Mouse (Mus musculus): ENCODE measurements around the gene Tead1.

Gene Tead1

DNA sequence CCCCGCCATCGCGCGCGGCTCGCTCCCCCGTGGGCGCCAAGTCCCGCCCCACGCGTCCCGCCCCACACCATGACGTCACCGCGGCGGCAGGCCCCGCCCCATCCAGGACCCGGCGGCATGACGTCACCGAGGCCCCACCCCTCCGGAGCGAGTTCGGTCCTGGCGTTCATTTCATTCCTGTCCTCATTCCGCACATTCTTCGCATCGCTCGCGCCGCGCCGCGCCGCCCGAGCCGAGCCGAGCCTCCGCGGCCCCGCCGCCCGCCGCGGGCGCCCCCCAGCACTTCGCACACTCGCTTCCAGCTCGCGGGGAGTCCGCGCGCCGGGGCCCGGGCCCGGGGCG is at the start of gene Tead1:
Gene Tead1 (plus strand): TSS at position 148 of the 342 bp plus-strand sequence.
- DNase-seq (ENCODE audit: low spot score), result no peak

DNA sequence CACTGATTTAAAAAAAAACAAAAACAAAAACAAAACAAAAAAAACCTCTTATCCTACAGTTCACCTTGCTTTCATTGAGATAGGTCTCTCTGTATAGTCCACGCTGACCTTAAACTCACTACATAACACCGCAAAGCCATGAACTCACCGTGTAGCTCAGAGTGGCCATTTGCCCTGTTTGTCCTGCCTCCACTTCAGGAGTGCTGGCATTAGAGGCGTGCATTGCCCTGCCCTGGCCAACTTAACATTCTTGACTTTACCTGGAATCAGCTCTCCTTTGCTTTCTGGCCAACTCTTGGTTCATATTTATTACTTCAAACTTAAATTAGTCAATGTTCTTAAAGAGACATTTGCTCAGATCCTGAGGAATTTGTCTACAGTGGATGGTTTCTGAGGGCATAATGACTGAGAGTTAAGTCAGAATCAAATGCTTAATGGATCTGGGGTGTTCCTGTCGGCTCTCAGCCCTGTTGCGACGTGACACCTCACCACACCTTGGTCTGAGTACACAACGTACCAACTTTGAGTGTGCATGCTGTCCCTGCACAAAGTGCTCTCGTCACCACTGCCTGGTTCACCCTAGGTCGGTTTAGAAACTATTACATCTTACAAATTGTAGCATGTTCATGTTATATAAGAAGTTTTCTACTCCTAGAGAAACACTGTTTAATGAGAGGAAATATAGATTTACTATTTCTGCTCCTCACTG is 44.5 kb upstream of the Tead1 start:
- DNase-seq (ENCODE audit: low spot score), result no peak

DNA sequence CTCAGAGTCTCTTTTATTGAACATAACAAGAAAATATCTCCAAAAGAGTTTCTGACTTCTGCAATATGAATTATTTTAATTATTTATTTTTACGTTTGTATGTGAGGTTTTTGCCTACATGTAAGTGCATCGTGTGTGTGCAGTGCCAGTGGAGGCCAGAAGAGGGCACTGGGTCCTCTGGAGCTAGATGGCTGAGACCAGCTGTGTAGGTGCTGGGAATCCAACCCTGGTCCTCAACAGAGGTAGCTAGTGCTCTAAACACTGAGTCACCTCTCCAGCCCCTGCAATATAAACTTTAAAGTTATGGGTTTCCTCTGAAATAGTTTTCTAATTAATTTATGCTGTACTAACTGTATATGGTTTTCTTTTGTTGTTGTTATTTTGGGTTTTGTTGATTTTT is 43.2 kb upstream of the Tead1 start:
- no peak for DNase-seq (ENCODE audit: low spot score)

GRCm38 (mm10) chr7:112643866-112644543 is 35.1 kb upstream of the Tead1 start:
- DNase-seq (ENCODE audit: low spot score), result no peak

- DNase-seq (ENCODE audit: low spot score), result no peak
Measured at GRCm38 (mm10) chr7:112644701-112645100, 34.4 kb upstream of the Tead1 start.

GRCm38 (mm10) chr7:112645724-112646123 is 33.4 kb upstream of the Tead1 start:
- no peak for DNase-seq (ENCODE audit: low spot score)

DNA sequence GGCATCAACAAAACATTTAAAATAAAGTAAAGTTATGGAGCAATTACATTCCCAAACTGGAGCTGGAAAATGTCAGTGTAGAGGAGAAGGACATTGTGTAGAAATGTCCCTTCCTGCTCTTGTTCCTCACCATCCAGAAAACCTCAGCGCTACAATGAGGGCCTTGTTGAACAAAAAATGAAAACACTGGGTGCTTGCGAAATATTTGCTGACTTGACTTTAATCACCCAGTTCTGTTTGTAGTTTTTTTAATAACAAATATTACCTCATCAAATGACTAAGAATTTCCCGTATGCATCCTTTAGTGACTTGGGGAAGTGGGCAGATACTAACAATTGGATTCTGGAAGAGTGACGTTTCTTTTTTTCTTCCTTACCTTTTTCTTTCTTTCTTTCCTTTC is 31.7 kb upstream of the Tead1 start:
- no peak for DNase-seq (ENCODE audit: low spot score)

DNA sequence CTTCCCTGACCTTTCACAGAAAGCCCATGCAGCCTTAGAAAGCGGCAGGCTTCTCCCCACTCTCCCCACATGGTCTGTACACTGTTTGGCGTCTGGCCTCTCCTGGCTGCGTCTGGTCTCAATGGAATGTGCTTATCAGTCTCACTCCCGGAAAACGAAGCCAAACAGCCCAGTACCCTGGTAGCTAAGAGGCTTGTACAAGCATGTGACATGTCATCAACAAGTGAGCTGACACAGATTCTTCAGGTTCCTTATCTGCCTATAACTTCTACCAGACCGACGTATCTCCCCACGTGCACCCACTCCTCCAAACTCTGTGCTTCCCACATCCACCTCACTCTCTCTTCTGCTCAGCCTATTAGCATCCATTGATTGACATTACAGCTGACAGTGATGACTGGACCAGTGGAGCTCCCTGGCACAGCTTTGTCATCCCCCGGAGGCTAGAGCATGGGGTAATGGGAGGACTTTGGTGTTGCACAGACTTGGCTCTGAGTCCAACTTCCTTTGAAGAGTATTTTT is 22.9 kb upstream of the Tead1 start:
- no peak for DNase-seq (ENCODE audit: low spot score)

DNA sequence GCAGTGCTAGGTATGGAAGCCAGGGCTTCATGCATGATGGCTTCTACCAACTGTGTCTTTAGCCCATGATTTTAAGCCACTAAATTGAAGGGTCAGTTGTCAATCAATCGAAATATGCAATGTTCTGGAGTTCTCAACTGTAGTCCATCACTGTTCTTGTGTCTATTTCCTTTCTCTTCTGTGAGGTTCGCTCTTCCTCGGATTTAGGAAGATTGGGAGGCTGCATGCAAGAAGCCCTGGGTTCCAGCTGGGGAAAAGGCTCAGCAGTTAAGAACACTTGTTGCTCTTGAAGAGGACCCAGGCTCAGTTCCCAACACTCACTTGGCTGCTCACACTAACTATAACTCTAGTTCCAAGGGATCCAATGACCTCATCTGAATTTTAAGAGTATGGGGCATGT is 20.2 kb upstream of the Tead1 start:
- no peak for DNase-seq (ENCODE audit: low spot score)

DNA sequence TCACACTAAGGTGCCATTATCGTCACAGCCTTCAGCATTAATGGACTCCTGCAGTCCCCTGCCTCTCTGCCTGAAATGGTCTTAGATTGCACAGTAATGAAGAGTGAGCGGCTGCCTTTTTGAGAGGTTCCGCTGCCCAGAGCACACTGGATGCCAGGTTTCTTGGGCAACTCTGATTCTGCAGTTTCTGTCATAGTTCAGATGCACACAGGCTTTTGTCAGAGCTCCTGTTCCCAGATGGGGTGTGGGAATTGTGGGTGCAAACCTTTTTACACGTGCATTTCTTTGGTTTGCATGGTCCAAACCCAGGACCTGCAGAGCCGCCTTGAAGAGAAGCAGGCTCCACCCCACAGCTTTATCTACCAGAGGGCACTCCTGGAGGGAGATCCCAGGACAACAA is 19.3 kb upstream of the Tead1 start:
- no peak for DNase-seq (ENCODE audit: low spot score)

GRCm38 (mm10) chr7:112660325-112660724 is 18.8 kb upstream of the Tead1 start:
- DNase-seq (ENCODE audit: low spot score), result no peak

- no peak for DNase-seq (ENCODE audit: low spot score)
Measured at GRCm38 (mm10) chr7:112662398-112663313, 16.5 kb upstream of the Tead1 start.

DNA sequence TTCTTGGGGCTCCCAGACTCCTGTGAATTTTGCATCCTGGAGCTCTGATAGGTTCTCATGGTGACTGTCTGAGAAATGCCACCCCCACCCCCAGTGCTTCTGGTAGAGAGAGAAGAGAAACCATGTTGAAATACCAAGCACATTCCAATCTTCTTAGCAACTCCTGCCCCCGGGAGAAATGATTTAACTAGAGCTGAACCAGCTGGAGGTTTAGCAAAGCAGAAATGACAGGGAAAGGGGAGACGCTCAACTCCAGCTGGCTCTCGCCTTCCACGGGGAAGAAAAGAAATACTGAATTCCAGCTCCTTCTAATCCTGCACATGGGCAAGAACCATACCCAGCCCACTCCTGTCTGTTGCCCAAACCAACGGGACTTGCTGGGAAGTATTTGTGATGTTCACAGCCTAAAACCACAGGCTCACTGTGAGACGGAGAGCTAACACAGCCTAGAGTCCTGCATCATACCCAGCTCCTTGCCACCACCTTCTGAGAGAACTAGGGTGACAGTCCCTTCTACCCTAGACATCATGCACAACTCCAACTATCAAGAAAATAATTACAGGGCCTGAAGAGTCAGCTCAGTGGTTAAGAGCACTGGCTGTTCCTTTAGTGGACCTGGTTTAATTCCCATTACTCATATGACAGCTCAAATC is 15.7 kb upstream of the Tead1 start:
- no peak for DNase-seq (ENCODE audit: low spot score)

- DNase-seq (ENCODE audit: low spot score), result no peak
Measured at GRCm38 (mm10) chr7:112669993-112670392, 9.1 kb upstream of the Tead1 start.

DNA sequence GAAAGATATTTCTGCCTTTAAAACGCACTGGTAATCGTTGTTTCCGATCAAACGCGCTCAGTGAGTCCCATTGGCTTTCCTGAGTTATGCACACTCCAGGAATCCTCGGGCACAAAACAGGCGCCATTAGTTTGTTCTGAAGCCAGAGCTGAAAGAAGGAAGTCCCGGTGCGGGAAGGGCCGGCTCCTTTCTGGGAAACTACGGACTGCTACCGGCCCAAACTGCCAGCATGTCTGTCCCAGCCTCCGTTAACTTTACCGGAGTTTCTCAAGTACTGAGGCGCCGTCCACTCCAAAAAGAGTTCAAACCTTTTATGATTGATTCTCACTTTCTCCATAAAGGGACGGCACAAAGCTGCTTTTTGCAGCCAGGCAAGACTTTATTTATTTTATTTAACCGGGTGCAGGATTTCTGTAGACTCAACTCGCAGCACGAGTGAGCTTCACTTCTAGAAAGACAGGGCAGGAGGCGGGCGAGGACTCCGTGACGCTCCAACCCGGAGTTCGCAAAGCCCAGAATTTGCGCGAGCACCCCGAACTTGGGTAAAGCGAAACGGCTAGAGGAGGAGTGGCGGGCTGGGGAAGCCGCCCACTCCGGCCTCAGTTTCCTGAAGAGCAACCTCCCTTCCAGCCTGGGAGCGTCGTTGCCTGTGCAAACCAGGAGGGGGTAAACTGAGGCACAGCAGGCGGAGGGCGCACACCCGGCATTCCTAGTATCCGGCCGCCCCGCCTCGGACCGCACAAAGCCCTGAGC is 524 bp upstream of the Tead1 start:
- DNase-seq (ENCODE audit: low spot score), result no peak

DNA sequence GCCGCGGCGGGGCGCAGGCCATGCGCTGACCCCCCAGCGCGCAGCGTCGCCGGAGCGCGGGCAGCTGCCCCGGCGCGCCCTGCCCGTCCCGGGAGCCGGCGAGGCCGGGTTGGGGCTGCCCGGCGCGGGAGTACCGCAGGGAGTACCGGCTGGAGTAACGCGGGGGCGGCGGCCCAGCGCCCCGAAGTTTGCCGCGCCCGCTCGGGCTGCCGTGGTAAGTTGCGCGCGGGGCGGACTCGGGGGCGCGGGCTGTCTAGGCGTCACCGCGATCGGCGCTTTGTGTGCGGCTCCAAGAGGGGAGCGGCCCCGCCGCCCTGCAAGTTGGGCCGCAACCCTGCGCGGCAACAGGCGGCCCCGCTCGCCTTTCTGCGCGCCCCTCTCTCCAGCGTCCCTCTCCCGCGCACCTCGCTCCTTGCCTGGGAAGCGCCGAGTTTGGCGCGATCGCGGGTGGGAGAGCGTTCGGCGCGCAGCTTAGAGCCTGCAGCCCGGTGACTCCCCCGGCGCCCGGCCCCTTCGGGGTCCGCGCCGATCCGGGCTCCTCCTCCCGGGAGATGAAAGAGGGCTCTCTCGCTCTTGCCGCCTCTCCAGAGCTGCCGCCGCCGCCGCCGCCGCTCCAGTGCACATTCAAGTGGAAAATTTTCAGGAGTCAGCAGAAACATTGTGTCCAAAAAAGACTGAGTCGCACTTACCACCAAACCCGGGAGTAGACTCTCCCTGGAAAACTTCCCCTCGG is 561 bp downstream of the Tead1 start:
- DNase-seq (ENCODE audit: low spot score), result no peak

- no peak for DNase-seq (ENCODE audit: low spot score)
Measured at GRCm38 (mm10) chr7:112680498-112681251, 1.6 kb downstream of the Tead1 start.

- DNase-seq (ENCODE audit: low spot score), result no peak
Measured at GRCm38 (mm10) chr7:112684626-112685561, 5.8 kb downstream of the Tead1 start.

DNA sequence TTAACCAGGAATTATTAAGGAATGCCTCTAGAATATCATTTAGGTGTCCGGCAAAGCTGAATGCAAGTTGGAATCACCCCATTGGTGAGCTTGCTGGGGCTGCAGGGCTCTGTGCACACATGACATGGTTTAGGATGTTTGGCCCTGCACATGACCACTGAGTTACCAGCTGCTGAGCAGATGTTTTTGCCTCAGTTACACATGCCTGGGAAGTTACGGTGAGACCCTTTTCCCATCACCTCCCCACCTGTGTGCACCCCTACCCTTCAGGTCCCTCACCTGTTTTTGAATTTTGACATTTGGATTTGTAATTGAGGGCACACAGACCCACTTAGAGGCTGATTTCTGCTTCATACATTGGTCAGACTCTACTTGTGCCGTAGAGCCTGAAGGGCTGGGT is 6.9 kb downstream of the Tead1 start:
- DNase-seq (ENCODE audit: low spot score), result no peak
